Mouse (Mus musculus): ENCODE results near the gene Mus81.

Mus81 gene

DNA sequence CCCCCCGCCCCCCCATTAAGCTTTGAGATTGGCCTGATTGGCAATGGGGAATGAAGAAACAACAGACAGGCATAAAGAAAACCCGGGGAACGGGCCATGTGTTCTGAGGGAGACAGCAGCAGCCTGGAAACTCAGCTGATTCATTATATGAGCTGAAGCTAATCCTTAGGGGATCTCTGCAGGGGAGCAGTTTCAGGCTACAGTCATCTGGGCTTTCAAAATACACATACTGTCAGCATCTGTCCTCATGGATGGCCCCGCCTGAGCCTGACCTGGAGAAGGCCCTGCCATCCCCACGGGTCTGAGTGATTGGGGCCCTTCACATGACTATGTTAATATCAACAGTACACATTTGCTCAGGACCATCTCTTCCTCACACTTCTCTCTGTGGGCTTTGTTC is 16.4 kb downstream of the Mus81 start:
- in situ Hi-C loops (cut with MboI, MseI): no loop called here

DNA sequence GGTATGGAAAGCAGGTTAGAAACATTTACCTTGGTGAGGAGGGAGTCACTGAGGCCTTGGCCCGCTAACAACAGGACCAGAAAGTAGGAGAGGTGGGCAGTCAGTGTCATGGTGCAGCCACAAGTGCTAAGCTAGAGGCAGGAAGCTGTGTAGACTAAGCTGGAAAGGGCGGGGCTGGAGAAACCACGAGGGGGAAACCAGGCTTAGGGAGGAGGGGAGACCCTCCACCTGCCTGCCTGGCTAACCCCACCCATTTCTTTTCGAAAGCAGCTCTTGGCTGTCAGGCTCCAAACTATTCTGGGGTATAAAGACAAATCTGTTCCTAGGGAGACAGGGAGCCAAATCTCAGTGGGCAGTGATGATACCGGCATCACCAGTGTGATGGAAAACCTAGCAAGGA is 19.8 kb downstream of the Mus81 start, which contains the start of gene Ctsw:
Ctsw (minus strand) TSS at position 134 of the 400 bp plus-strand sequence.
- in situ Hi-C loops (cut with MboI, MseI): no loop called here

DNA sequence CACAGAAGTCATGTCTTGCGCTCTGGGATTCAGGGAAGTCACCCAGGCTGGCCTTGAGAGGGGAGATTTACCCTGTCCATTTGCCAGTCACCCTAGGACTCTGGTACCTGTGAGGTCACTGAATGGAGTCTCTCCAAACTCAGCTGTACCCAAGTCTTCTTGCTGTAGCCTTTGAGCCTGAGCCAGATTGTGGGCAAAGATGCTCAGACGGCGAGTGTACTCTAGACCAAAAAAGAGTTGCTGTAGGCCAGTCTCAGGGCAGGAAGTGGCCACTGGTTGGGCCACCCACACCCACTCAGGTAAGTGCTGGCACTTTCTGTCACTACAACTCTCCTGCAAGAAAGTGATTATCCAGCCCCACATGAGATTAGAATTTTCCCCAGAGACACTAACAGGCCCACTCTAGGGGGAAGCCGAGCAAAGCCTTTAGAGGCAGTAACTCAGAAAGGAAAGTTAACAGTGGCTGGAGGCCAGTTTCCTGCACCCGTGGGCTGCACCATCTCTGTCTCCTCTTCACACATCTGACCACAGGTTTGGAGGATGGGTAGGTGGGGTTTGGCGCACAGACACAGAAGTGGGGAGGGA is 21.2 kb downstream of the Mus81 start:
- in situ Hi-C loops (cut with MboI, MseI): no loop called here

DNA sequence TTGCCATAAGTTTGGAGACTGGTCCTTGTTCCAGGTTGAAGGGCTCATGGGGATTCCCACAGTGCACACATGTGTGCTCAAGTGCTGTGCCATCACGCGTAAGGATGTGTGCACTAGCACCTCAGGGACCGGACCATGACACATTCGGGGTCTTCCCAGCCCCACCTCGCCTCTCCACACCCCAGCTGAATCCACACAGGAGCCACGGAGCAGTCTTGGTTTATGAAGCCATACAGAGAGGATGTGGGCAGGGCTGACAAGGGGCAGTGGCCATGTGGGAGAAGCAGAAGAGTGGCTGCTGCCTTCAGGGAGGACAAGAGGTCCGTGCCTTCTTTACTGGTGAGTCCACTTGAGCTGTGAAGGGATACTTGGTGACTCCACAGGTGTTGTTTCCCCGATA is 23.2 kb downstream of the Mus81 start:
- in situ Hi-C loops (cut with MboI, MseI): no loop called here

DNA sequence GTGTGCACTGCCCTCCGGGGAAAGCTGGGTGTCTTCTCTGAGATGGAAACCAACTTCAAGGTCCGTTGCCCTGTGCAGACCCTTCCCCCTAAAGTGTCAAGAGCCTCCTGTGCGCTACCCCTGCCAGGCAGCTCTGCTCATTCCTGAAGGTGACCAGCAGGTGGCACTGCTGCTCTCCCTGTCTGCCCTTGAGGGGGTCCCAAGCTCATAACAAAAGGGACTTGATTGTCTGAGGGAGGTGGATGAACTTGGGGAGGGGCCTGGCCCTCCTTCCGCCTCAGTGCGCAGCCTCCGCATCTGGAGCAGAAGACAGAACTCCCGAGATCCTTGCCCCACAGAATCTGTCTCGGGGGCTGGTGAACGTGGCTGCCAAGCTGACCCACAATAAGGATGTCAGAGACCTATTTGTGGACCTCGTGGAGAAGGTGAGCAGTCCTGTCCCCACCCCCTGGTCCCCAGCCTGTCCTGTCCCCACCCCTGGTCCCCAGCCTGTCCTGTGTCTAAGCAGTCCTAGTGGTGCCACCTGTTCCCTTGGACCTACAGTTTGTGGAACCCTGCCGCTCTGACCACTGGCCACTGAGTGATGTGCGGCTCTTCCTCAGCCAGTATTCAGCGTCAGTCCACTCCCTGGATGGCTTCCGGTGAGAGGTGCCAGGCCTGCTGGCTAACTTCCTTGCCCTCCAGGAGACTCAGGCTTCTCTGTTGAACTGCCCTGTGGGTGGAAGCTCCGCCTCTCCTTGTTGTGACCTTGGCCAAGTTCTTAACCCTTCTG is 24.2 kb downstream of the Mus81 start:
- in situ Hi-C loops (cut with MboI, MseI): no loop called here

DNA sequence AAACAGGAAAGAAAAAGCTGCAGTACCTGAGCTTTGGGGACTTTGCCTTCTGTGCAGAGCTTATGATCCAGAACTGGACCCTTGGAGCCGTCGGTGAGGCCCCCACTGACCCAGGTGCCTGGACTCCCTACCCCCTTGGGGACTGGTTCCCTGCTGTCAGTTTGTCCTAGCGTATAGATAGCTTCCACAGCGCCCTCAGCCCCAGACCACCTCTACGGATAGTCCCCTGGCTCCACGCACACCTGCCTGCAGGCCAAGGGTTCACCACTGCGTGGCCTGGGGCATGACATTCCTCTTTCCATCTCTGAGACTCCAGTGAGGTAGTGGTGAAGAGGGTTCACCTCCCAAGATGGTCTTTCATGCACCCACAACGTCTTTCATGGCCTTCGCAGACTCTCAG is 25.0 kb downstream of the Mus81 start:
- in situ Hi-C loops (cut with MboI, MseI): no loop called here

DNA sequence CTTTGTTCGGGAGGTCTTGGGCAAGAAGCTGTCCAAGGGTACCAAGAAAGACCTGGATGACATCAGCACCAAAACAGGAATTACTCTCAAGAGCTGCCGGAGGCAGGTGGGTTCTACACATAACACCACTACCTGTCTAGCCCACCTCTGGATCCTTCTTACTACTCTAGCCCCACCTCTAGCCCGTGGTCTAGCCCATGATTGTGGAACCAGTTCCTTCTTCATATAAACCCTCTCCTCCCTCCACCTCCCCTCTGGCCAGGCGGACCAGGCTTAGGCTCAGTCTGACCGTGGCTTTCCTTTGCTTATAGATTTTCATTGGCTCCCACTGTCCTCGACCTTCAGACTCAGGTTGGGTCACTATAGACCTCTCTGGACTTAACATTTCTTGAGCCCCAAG is 26.8 kb downstream of the Mus81 start:
- in situ Hi-C loops (cut with MboI, MseI): no loop called here

DNA sequence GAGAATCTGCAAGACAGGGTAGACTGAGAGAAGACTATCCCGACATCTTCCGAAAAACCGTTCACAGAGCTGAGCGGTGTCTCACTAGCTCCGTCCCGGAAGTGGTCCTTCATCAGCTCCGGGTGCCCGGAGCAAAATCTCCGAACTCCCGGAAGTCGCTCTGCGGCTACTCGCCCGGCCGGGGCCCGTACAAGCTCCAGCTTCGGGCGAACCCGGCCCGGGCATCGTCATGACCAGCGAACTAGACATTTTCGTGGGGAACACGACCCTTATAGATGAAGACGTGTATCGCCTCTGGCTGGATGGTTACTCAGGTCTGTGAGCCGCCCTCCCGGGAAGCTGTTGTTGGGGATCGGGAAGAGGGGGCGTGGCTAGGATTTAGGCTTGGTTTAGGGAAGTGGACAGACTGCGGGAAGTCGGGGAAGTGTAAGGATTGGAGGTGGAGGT is 27.7 kb downstream of the Mus81 start, which contains the start of gene Fibp:
Fibp (plus strand) TSS at position 151 of the 447 bp plus-strand sequence.
- in situ Hi-C loops (cut with MboI, MseI): no loop called here

DNA sequence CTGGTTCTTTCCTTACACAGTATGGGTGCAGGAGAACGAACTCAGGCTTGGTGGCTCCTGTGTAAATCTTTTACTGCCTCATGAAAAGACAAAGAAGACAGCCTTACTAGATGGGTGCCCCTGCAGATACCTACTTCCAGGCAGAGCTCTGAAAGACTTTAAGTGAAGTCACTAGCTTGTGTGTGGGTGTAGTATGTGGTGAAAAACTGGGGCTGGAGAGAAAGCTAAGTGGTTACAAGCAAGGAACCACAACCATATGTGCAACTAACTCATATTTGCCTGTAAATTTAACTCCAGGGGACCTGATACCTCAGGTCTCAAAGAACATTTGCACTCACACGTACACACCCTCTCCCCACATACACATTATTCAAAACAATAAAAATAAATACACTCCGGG is 28.3 kb downstream of the Mus81 start:
- in situ Hi-C loops (cut with MboI, MseI): no loop called here

DNA sequence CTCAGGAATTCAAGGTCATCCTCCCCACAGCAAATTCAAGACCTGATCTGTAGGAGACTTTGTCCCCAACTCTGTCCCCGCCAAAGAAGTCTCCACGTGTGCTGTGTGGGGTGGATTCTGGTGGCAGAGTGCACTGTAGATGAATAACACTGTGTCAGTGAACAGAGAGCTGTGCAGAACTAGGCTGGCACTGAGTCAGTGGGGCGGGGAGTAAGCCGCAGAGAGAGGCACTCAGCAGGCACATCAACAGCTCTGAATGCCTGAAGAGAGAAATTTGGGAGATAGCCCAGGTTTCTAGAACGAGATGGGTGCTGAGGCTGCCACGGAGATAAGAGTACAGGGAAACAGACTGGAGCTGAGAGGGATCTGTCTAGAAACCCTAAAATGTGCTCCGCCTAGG is 29.2 kb downstream of the Mus81 start:
- in situ Hi-C loops (cut with MboI, MseI): no loop called here

DNA sequence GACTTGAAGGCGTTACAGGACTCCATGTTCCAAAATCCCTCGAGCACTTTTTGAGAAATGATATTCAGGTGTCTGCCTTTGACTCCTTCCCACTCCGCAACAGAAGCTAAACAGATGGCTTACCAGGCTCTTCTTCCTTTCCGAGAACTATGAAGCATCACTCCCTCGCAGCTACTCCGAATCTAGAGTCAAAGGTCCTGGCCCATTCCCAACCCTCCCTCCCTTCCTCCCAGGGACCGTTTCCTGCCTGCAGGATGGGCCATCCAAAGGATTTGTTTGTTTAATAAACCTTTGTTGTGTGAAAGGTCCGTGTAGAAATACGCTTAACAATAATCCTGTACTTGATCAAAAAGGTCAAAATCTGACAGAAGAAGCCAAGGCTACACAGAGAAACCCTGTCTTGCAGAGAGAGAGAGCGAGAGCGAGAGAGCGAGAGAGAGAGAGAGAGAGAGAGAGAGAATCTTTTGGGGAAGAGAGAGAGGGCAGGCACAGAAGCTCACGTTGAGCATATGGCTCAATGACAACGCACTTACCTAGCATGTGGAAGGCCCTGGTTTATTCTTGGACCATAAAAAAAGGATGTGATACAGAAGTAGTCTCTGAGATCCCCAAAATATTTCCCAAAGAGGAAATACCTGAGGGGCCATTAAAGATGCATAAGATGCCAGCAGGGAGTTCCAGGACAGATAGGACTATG is 30.3 kb downstream of the Mus81 start, which contains the start of gene Ccdc85b:
Ccdc85b (minus strand) TSS at position 149 of the 697 bp plus-strand sequence.
- in situ Hi-C loops (cut with MboI, MseI): no loop called here

DNA sequence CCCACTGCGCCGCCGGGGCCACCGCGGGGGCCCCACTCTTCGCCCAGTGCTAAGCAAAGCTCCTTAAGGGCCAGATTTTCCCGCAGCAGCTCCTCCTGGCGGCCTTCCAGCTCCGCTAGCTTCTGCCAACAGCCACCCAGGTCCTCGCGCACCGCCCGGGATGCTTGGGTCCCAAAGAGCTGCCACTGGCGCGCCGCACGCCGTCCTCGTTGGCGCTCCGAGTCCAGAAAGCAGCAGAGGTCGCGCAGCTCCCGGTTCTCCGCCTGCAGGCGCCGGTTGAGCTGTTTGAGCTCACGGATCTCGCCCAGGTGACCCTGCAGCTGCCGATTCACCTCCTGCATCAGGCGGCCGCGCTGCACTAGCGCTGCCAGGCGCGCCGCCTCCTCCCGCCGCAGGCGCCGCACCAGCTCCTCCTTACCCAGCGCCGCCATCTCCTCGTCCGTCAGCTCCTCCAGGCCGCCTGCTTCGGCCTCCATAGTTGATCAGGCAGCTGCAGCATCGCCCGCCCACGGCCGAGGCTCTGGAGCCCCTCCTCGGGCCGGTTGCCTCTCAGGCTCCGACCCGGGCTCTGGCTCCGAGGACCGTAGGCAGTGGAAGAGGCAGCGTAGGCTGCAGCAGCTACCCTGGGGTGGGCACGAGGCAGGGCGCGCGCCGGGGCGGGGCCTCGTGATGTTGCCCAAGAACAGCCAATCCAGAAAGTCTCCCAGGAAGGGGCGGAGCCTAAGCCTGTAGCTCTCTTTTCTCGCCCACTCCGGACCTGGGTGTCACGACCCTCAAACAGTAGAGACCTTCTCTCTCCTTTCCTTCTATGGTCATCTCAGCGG is 31.1 kb downstream of the Mus81 start:
- in situ Hi-C loops (cut with MboI, MseI): no loop called here

DNA sequence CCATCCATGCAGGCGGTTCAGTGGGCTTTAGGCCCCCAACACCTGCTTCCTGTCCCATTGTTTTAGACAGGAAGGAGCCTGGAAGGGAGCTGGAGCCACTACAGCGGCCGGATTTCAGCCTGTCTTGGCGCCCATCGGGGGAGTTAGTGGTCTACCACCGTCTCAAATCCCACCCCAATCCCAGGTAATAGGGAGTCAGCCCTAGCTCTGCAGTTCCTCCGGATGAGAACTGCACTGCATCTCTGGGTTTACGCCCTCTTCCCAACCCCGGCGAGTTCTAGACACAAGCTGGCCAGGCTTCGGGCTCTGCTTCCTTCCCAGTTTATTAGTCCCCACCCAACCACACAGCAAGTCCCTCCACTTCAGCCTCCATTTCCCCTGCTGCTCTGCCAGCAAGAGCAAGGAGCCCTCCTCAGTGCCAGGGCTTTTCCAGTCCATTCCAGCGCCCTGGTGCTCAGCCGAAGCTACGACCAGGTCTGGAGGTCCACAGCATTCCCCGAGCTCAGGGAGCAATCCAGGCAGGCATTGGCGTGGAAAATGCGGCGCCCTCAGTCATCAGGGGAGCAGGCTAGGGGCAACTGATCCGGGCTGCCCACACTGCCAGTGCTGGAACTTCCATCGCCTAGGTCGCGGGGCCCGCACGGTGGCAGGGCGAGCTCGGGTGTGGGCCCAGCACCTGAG is 31.8 kb downstream of the Mus81 start:
- in situ Hi-C loops (cut with MboI, MseI): no loop called here

DNA sequence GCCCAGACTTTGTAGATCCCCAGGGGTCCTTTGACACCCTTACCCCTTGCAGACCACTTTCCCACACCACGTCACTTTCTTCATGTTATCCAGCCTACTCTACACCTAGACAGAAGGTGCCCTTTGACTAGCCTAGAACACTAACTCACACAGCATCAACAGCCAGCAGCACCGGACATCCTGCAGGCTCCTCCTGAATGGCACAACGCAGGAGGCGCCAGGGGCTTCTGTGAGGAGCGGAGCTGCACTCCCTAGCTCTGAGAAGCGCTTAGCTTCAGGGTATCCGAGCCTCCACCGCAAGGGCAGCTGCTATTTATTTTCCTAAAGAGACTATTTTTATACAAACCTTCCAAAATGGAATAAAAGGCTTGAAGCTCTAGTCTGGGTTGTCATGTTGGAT is 32.6 kb downstream of the Mus81 start:
- in situ Hi-C loops (cut with MboI, MseI): no loop called here

DNA sequence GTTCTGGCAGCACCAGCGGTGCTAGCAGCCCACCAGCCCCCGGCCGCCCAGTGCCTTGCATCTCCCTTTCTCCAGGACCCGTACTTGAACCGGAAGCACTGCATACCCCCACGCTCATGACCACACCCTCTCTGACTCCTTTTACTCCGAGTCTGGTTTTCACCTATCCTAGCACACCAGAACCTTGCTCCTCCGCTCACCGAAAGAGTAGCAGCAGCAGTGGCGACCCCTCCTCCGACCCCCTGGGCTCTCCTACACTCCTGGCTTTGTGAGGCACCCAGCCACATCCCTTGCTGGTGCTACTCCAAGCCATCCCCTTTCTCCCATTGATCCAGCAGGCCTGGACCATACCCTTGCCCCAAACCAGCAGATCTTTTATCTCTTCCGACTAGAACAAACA is 33.2 kb downstream of the Mus81 start:
- in situ Hi-C loops (cut with MboI, MseI): no loop called here

DNA sequence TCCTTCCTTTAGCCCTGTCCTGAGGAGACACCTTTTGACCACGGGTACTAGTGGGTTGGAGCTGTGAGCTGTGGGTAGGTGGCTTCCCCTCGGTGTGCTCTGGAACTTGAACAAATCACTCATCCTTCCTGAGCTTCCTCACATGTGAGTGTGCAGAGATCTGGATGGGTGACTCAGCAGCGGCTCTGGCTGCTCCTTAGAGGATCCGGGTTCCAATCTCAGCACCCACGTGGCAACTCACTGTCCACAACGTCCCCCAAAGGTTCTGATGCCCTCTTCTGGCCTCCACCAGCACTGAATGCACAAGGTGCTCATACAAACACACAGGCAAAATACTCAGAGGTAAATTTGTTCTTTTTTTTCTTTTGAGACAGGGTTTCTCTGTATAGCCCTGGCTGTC is 36.4 kb downstream of the Mus81 start:
- in situ Hi-C loops (cut with MboI, MseI): no loop called here

DNA sequence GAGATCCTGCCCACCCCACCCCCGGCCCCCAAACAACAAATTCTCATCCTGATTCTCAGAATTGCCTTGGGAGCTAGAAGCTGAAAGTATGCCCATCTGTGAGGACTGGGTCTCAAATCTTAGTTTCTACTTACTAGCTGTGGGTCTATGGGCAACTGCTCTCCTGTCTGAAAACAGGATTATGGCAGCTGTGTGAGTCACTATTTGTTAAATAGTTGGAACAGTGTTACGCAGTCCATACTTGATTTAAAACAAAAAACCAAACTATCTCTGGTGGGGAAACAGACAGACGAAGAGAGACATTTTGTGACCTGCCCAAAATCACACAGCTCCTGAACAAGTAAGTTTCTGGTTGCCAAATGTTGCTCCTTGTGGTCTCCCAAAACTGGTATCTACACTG is 38.5 kb downstream of the Mus81 start:
- in situ Hi-C loops (cut with MboI, MseI): no loop called here

DNA sequence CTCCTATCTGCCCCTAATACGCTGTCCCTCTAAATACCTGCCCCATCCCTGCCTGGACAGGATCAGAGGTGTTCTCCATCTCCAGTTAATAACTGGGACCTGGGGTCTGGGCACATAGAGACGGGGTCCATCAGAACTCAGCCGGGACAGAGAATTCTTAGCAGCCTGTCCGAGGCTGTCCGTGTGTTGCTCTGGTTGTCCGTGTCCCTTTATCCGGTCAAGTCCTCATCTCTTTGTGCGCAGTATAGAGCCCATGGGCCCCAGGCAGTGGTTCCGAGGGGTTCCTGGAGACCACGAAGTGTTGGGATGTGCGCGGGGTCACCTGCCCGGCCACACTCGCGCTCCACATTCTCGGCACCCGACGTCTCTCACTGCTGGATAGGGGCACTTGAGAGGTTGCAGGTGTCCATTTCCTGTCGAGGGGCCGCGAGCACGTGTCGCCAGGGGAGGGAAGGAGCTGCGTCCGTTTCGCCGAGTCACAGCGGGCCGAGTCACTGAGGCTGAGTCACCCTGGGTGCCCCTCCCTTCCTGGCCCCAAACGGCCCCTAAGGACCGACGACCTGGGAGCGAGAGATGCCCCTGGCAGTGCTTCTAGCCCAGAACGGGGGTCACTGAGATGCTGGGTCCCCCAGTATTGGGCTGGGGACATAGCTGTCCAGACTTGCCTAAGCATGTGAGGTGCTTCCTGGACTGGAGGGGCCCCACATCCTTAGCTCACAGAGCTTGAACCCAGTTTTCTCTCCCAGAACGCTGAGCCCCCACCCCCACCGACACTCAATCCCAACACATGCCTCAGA is 39.6 kb downstream of the Mus81 start:
- in situ Hi-C loops (cut with MboI, MseI): no loop called here

DNA sequence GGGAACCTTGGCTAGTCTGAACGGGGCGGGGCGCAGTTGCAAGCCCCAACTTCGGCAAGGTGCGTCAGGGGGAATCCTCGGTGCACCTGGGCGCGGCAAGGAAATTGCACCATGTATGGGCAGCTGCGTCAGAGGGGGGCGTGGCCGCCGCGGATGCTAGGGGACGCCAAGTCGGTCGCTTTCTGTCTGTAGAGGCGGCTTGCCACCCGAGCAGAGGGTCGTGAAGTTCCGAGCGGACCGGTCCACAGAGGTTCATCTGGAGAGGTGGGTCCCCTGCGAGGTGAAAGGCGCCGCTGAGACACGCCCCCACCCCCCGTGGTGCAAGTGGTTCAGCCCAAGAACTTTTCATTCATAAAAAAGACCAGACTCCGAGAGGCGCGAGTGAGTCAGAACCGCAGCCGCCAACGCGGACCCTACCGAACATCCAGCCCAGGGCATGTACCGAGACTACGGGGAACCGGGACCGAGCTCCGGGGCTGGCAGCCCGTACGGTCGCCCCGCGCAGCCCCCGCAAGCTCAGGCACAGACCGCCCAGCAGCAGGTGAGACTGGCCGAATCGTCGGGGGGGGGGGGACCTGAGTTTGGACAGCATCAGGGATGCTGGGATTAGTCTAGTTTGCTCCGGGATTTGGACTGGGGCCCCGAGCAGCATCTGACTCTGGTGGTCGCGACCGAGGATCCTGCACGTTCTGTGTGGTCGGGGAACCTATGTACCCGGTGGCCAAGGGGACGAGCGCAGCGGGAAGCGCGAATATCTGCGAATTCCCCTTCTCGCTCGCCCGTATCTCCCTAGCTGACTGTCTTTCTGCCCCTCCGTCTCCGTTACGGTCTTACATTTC is 40.5 kb downstream of the Mus81 start, which contains the start of gene Fosl1:
Fosl1 (plus strand) TSS at position 33 of the 839 bp plus-strand sequence.
- in situ Hi-C loops (cut with MboI, MseI): no loop called here
